Mouse (Mus musculus): ENCODE measurements around the gene Lamc3.

GRCm38 (mm10) chr2:31858500-31858899 is 28.6 kb upstream of the Lamc3 start:
- TF ChIP-seq POLR2A (IDR thresholded peaks at IDR 0.05; ENCODE audit: low read depth, low read length) (no peak), CTCF (conservative IDR thresholded peaks at IDR 0.05; ENCODE audit: insufficient read depth, insufficient read length, low read depth, low read length) (no peak)
